Mouse (Mus musculus) hindbrain, embryonic 11.5 days (tissue): ENCODE measurements at regions not wholly inside any gene's neighbourhood (a gene's known extent, or its start where the extent isn't known, plus 50 kb on each side); places are given as distances from the start of the nearest gene placed in this dataset.

Source experiments
- ATAC-seq: fragments of 200-750 bp; cut with Nextera tagmentation; 2 replicates; pipeline ENCODE4 v1.8.0; 2017; ENCODE audit warnings: mild to moderate bottlenecking, moderate TSS enrichment, moderate library complexity; ENCODE audit not compliant: low FRiP score
- DNase-seq: peaks from one replicate; pipeline ENCODE4 v3.0.0-alpha.2; 2015; ENCODE audit warnings: low spot score
- H3K27ac ChIP-seq: fragments of 300-500 bp; sonication (generic); 2 replicates; pipeline ENCODE4 v1.5.1; 2014; ENCODE audit warnings: mild to moderate bottlenecking, low read depth, low read length
- H3K27me3 ChIP-seq: fragments of 300-500 bp; sonication (generic); 2 replicates; pipeline ENCODE4 v1.6.1; 2014; ENCODE audit warnings: mild to moderate bottlenecking, low read length, moderate library complexity, mixed read lengths; ENCODE audit not compliant: control insufficient read depth, insufficient read depth
- H3K36me3 ChIP-seq: fragments of 300-500 bp; sonication (generic); 2 replicates; pipeline ENCODE4 v1.6.1; 2014; ENCODE audit warnings: mild to moderate bottlenecking, low read length, moderate library complexity, mixed read lengths; ENCODE audit not compliant: control insufficient read depth, insufficient read depth
- H3K4me1 ChIP-seq: fragments of 300-500 bp; sonication (generic); replicated peaks from 2 replicates; pipeline ENCODE4 v1.6.1; 2014; ENCODE audit warnings: low read length, mixed read lengths; ENCODE audit not compliant: control insufficient read depth, insufficient read depth
- H3K4me2 ChIP-seq: fragments of 300-500 bp; sonication (generic); replicated peaks from 2 replicates; pipeline ENCODE4 v1.6.1; 2014; ENCODE audit warnings: mild to moderate bottlenecking, low read depth, low read length
- H3K4me3 ChIP-seq: fragments of 300-500 bp; sonication (generic); 2 replicates; pipeline ENCODE4 v1.5.1; 2014; ENCODE audit warnings: low read depth, low read length
- H3K9ac ChIP-seq: fragments of 300-500 bp; sonication (generic); 2 replicates; pipeline ENCODE4 v1.6.1; 2014; ENCODE audit warnings: low read depth, low read length
- H3K9me3 ChIP-seq: fragments of 300-500 bp; sonication (generic); 2 replicates; pipeline ENCODE4 v1.6.1; 2016; ENCODE audit warnings: low read length; ENCODE audit not compliant: control insufficient read depth
- WGBS: fragments of 180-500 bp; shearing (Covaris S2); extraction: QIAGEN DNeasy Blood & Tissue Kit; methylation state at CpG from one replicate; pipeline ENCODE4 v1.1.7; 2014; 5-methylcytosine and 5-hydroxymethylcytosine counted together

DNA sequence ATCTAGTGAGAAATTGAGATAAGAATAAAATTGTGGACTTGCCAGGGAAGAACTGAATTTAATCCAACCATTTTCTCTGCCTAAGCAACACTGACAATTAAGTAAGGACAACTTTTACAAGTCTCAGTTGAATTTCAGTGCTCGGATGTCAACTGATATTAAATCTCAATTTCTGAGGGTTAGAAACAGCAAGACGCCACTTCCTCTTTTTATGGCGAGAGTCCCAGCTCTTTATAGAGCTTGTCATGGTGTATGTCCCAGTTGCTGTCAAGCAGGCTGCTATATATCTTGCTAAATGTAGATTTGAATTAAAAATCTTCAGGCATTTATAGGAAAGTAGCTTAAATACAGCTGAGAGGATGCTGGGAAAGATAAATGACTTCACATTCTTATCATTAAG, 697.8 kb upstream of the Got2 start:
- no peak for ATAC-seq
- Histone ChIP-seq H3K9ac (no peak overlapping the region), H3K27ac (no peak overlapping the region), H3K4me2 (no peak overlapping the region), H3K36me3 (no peaks in the 10 kb centered on the region), H3K4me1 (no peaks in the 10 kb centered on the region), H3K9me3 (no peaks in the 10 kb centered on the region), H3K4me3 (no peak overlapping the region), H3K27me3 (no peaks in the 10 kb centered on the region)
- WGBS, result 78% methylated on average over 3 of the region's 3 CpGs
- DNase-seq, result no peak

DNA sequence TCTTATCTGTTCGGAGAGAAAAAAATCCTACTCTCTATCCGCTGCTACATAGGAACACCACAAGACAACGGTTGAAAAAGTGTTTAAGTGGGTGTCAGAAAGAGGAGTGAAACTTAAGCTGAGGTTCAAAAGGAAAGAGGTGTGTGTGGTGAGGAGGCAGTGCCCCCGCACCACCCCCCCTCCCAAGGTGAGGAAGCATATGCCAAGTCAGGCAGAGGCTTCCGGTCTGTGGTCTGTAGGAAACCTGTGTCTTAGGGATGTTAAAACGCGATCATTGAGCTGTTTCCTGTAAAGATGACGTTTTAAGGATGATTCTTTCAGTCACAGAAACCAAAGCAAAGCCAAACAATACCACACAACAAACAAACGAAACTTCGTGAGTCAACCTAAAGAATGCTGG, 664.2 kb upstream of the Got2 start:
- H3K27ac ChIP-seq, result no peak overlapping the region
- no peaks in the 10 kb centered on the region for H3K27me3 ChIP-seq
- no peaks in the 10 kb centered on the region for H3K9me3 ChIP-seq
- no peak overlapping the region for H3K4me3 ChIP-seq
- H3K4me2 ChIP-seq, result no peak overlapping the region
- WGBS, result 88% methylated on average over 10 of the region's 10 CpGs
- no peak overlapping the region for H3K9ac ChIP-seq
- no peak for ATAC-seq
- H3K4me1 ChIP-seq, result no peaks in the 10 kb centered on the region
- no peaks in the 10 kb centered on the region for H3K36me3 ChIP-seq
- no peak for DNase-seq

DNA sequence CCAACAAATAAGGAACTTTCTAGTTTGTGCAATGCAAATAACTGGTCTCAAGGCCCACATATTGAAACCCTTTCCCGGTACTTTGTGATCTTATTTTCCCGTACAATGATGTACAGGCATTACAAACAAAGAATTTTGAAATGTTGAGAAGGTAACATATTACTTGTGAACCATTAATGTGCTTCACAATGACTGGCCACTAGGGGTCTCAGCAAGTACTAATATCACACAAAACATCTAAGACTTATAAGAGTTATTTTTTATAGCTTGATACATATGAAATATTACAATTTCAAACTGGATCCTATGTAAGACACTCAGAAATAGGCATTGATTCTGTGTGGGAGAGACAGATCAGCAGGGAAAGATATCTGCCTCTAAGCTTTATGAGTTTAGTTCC, 662.1 kb upstream of the Got2 start:
- whole genome bisulfite sequencing, result 94% methylated on average over 2 of the region's 2 CpGs
- ATAC-seq (no peak), DNase-seq (no peak)

DNA sequence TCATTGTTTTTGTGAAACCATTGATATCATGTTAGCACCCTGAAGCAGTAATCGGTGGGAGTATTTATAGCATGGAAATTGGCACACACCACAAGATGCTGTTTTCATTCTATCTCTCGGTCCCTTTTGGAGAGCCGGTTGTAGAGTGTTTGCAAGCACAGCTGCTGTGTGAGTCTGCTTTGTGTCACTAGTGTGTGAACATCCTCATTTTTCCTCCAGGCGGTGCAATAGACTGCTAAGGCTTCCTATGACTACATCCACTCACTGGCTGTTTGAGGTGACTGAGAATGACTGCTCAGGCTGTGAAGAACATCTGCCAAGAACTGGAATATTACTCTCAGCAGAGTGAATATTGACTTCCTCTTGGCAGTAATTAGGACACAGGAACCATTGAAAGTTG, 660.3 kb upstream of the Got2 start:
- Histone ChIP-seq H3K27me3 (no peaks in the 10 kb centered on the region), H3K4me2 (no peak overlapping the region), H3K4me3 (no peak overlapping the region), H3K9ac (no peak overlapping the region), H3K4me1 (no peaks in the 10 kb centered on the region), H3K9me3 (no peaks in the 10 kb centered on the region), H3K27ac (peak overlapping the region; percentile 19; the same call in 1 of the 2 replicates), H3K36me3 (no peaks in the 10 kb centered on the region)
- DNase-seq (no peak), ATAC-seq (peak; percentile 50)
- WGBS, result 87% methylated on average over 4 of the region's 4 CpGs

More for the DNA sequence above, 662.1 kb upstream of the Got2 start:
- no peak overlapping the region for H3K4me2 ChIP-seq
- no peak overlapping the region for H3K9ac ChIP-seq
- no peaks in the 10 kb centered on the region for H3K27me3 ChIP-seq
- H3K27ac ChIP-seq, result no peak overlapping the region
- no peaks in the 10 kb centered on the region for H3K9me3 ChIP-seq
- H3K36me3 ChIP-seq, result no peaks in the 10 kb centered on the region
- no peak overlapping the region for H3K4me3 ChIP-seq
- no peaks in the 10 kb centered on the region for H3K4me1 ChIP-seq

DNA sequence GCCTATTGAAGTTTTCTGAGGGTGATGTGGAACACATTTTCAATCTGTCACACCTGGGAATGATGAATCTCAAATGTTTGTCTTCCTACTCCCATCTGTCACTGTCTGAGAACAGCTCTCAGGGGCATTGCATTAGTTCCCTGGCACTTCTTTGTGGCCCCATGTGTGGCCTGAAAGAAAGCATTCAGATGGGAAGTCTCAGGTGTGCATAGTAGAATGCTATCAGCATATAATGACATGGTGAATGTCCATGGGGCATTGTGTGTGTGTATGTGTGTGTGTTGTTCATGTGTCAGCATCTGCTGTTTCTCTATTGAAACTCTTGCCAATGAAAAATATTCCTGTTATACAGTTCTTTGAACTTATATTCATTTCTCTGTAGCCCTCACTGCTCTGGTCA, 659.8 kb upstream of the Got2 start:
- DNase-seq, result peak; percentile 27
- no peaks in the 10 kb centered on the region for H3K36me3 ChIP-seq
- ATAC-seq, result peak; percentile 72
- H3K4me1 ChIP-seq, result no peaks in the 10 kb centered on the region
- no peak overlapping the region for H3K9ac ChIP-seq
- no peak overlapping the region for H3K4me2 ChIP-seq
- H3K27ac ChIP-seq, result no peak overlapping the region
- no peak overlapping the region for H3K4me3 ChIP-seq
- H3K9me3 ChIP-seq, result no peaks in the 10 kb centered on the region
- H3K27me3 ChIP-seq, result no peaks in the 10 kb centered on the region

DNA sequence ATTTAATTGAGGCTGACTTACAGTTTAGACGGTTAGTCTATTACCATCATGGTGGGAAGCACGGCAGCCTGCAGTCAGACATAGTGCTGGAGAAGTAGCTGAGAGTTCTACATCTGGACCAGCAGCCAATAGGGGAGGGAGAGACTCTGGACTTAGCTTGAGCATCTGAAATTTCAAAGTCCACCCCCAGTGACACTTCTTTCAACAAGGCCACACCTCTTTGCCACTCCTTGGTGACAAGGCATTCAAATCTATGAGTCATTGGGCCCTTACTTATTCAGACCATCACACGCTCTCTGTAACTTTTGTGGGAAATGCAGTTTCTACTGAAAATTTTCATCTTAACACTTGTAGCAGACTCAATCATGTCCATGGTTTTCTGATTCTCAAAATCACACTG, 653.9 kb upstream of the Got2 start:
- DNase-seq (no peak), ATAC-seq (no peak)
- Histone ChIP-seq H3K4me1 (no peaks in the 10 kb centered on the region), H3K27me3 (no peaks in the 10 kb centered on the region), H3K4me2 (no peak overlapping the region), H3K27ac (no peak overlapping the region), H3K9me3 (no peaks in the 10 kb centered on the region), H3K36me3 (no peaks in the 10 kb centered on the region), H3K9ac (no peak overlapping the region), H3K4me3 (no peak overlapping the region)
- WGBS, result 90% methylated on average over 3 of the region's 3 CpGs

DNA sequence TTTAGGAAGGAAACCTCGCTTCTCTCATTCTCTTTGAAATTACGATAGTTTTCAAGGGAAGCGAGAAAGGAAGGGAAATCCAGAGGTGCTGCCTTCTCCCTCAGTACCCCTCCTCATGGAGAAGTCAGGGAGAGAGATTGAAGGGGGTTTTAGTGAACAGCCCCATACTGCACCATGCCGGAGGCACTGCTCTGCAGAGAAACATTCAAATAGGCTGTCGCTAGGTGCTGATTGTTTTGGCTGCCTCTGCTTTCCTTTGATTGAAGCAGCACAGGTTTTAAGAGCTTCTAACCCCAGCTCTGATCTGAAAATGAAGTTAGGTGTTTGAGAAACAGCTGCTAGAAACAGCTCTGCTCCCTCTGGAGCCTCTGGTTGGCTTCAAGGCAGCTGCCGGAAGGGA, 610.5 kb upstream of the Got2 start:
- Histone ChIP-seq H3K4me1 (no peaks in the 10 kb centered on the region), H3K36me3 (no peaks in the 10 kb centered on the region), H3K27me3 (no peaks in the 10 kb centered on the region), H3K27ac (no peak overlapping the region), H3K9me3 (no peaks in the 10 kb centered on the region), H3K4me3 (no peak overlapping the region), H3K9ac (no peak overlapping the region), H3K4me2 (no peak overlapping the region)
- WGBS, result 79% methylated on average over 6 of the region's 6 CpGs
- DNase-seq, result no peak
- ATAC-seq, result no peak

DNA sequence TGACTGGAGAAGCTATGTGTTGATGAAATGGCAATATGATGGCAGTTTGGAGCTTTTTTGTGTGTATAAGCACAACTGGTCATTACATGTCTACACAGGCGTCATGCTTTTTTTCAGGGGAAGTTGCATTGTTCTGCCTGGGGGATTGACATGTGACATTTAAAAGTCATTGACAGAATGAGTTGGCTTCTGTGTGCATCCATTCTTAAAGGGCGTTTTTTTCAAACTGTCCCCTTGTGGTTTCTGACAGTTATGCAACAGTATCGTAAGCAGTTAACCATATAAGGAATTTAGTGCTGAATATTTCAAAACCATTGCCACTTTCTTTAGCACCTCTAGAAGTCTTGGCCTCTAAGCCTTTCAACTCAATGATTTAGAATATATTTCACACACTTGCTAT, 607.1 kb upstream of the Got2 start:
- ATAC-seq (no peak), DNase-seq (no peak)
- Histone ChIP-seq H3K4me3 (no peak overlapping the region), H3K27ac (no peak overlapping the region), H3K27me3 (no peaks in the 10 kb centered on the region), H3K9ac (no peak overlapping the region), H3K9me3 (no peaks in the 10 kb centered on the region), H3K4me2 (no peak overlapping the region), H3K4me1 (no peaks in the 10 kb centered on the region), H3K36me3 (no peaks in the 10 kb centered on the region)
- 89% methylated on average over 3 of the region's 3 CpGs for WGBS

DNA sequence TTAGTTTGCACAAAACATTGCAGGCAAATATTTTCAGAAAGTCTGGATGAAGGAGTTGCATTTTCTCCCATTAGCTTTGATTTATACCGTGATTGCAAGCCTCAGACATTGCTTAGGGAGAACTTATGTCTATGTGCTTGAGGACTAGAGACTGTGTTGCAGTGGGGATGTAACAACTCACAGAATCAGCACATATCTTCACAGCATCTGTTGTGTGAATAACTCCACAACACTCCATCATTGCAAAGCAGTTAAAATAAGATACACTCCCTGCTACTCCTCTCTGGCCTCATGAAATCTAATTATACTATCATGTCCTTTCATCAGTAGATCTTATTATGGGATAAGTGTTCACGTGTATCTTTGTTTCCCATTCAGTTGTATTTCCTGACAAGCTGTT, 601.5 kb upstream of the Got2 start:
- DNase-seq (no peak), ATAC-seq (no peak)
- Histone ChIP-seq H3K4me1 (no peaks in the 10 kb centered on the region), H3K27ac (no peak overlapping the region), H3K4me2 (no peak overlapping the region), H3K36me3 (no peaks in the 10 kb centered on the region), H3K27me3 (no peaks in the 10 kb centered on the region), H3K9me3 (no peaks in the 10 kb centered on the region), H3K4me3 (no peak overlapping the region), H3K9ac (no peak overlapping the region)
- WGBS, result 77% methylated on average over 2 of the region's 2 CpGs
